Mouse (Mus musculus): ENCODE measurements around the gene Cry1. TPM values are rescaled to one million over a fixed set of nuclear protein-coding genes. Genes with fewer than 3 reads are reported as not detected.
A peak's percentile ranks its signal among the peaks of the same experiment; 100 is the strongest.

Cry1 gene
- polyA plus RNA-seq (2015; fragmentation: Nextera tagmentation; extraction: Ambion mirVana) = 30.7 and 33.8 TPM in 2 replicates

DNA sequence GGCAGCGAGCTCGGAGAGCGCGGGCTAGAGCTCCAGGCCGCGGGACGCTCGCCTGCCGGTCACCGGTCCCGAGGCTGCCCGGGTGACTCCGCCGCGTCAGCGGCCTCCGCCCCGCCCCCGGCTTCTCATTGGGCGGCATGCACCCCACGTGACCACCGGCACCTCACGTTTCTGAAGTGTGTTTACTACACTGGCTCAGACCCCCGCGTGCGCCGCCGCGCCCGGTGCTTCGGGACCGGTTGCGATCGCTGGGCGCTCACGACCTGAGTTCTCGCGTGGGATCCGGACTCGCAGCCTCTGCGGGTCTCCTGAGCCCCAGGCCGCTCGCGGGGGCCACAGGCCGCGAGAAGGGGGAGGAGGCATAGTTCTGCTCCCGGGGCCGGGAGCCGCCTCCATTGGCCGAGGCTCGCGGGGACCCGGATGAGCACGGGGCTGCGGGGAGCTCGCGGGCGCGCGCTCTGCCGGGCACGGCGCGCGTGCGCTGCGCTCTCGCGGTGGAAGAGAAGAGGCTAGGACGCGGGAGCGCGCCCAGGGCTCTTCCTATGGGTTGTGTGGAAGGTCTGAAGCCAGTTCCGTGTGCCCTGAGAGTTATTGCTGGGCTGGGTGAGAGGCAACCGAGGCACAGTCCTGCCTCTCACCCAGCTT lies at the start of gene Cry1:
TSS of gene Cry1 (minus strand) at position 101 of the 645 bp plus-strand sequence.
- H3K4me3 ChIP-seq (replicated peaks) = peak within 1 kb of the TSS; percentile 92
- no peaks in the 10 kb centered on the region for H3K36me3 ChIP-seq
- peaks cover 18% of the 10 kb centered on the region for H3K4me1 ChIP-seq
- under 1% methylated on average over 74 of the region's 75 CpGs for WGBS
- H3K9me3 ChIP-seq (replicated peaks) = no peaks in the 10 kb centered on the region
- no peaks in the 10 kb centered on the region for H3K27me3 ChIP-seq (replicated peaks)
- H3K9ac ChIP-seq (replicated peaks) = peak within 1 kb of the TSS; percentile 70
- peak; percentile 96 for ATAC-seq (ENCODE audit: low FRiP score)
- peak within 1 kb of the TSS; percentile 98 for H3K4me2 ChIP-seq
- H3K27ac ChIP-seq (replicated peaks) = peak within 1 kb of the TSS; percentile 94

DNA sequence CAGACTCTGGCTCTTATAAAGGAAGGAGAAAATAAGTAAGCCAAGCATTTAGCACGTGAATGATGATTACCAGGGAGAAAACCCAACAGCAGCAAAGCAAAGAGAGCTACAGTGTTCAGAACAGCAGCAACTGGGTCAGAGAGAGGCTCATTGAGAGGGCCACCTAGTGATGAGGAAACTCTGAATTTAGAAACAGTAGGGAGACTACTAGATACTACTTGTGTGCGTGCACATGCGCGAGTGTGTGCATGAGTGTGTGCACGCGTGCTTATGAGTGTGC lies 36.8 kb upstream of the Cry1 start:
- Histone ChIP-seq H3K27ac (replicated peaks) (peak overlapping the region; percentile 61), H3K36me3 (no peaks in the 10 kb centered on the region), H3K9ac (replicated peaks) (no peak overlapping the region; the same call in 1 of the 2 replicates), H3K4me2 (peak overlapping the region; percentile 45), H3K27me3 (replicated peaks) (no peaks in the 10 kb centered on the region), H3K4me1 (peaks cover 10% of the 10 kb centered on the region), H3K4me3 (replicated peaks) (no peak overlapping the region), H3K9me3 (replicated peaks) (no peaks in the 10 kb centered on the region)
- ATAC-seq (ENCODE audit: low FRiP score) = peak; percentile 43; the same call in 1 of the 2 replicates
- 82% methylated on average over 6 of the region's 6 CpGs for WGBS

DNA sequence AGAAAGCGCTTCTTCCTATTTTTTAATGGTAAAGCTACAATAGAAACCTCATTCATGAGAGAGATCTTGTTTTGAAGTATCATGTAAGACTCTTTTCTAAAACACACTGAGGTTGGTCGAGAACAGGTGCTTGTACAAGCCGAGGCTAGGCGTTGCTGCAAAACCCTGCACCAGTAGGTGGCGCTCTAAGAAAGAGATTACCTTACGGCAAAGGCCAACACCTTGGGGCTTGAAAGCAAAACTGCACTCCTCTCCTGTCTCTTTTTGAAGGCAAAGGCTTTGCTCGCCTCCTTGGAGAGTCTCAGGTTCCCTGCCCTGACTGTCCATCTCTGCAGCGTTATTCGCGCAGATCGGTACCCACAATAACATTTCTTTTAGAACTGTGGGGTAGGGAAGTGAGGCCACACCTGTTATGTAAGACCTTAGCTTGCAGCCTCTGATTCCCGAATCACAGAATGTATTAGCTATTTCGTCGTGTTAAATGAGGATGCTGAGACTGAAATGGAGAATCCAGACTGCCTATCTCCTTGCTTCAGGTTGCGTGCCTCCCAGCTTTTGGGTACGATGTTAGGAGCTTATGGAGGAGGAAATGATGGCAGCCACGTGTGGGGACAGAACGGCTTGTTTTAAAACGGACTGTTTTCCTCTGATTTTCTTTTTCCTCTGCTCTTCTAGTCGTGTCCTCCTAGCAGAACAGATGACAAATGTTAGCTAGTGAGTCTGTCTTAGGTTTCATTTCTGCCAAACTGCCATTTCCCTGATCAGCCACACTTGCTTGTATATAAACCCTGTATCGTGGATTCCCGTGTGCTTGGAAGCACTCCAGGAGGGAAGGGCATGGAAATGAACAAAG lies 36.3 kb upstream of the Cry1 start:
- H3K27ac ChIP-seq (replicated peaks) = peak overlapping the region; percentile 61
- peak; percentile 79 for ATAC-seq (ENCODE audit: low FRiP score)

DNA sequence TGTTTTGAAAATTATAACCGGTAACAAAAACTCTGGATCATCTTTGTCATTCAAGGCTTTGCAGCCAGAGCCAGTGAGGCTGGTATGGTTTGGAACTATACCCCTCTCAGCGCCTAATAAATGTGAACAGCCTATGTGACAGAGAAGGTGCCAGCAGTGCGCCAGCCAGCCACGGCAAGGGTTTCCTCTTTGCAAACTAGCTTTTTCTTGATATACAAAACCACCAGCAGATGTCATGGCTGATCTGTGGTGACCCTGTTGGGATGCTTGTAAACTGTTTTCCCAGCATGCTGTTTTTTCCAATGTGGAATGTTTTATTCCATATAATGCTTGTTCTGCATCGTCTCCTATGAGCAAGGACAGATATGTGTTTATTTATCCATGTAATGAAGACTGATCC lies 30.0 kb upstream of the Cry1 start:
- peak overlapping the region; percentile 54 for H3K27ac ChIP-seq (replicated peaks)
- no peaks in the 10 kb centered on the region for H3K9me3 ChIP-seq (replicated peaks)
- no peak overlapping the region for H3K4me3 ChIP-seq (replicated peaks)
- no peaks in the 10 kb centered on the region for H3K36me3 ChIP-seq
- peak overlapping the region; percentile 36 for H3K4me2 ChIP-seq
- ATAC-seq (ENCODE audit: low FRiP score) = peak; percentile 80
- no peaks in the 10 kb centered on the region for H3K4me1 ChIP-seq
- no peaks in the 10 kb centered on the region for H3K27me3 ChIP-seq (replicated peaks)
- WGBS = 64% methylated on average over 5 of the region's 5 CpGs
- no peak overlapping the region for H3K9ac ChIP-seq (replicated peaks)

More for the DNA sequence above, 36.3 kb upstream of the Cry1 start:
- no peaks in the 10 kb centered on the region for H3K27me3 ChIP-seq (replicated peaks)
- peak overlapping the region; percentile 26; the same call in 1 of the 2 replicates for H3K9ac ChIP-seq (replicated peaks)
- H3K4me2 ChIP-seq = peak overlapping the region; percentile 45
- H3K4me1 ChIP-seq = peaks cover 10% of the 10 kb centered on the region
- H3K9me3 ChIP-seq (replicated peaks) = no peaks in the 10 kb centered on the region
- H3K4me3 ChIP-seq (replicated peaks) = 0 out of 2 replicates have a peak overlapping the region, but pooled peaks have one; percentile 3
- WGBS = 28% methylated on average over 22 of the region's 22 CpGs
- no peaks in the 10 kb centered on the region for H3K36me3 ChIP-seq

DNA sequence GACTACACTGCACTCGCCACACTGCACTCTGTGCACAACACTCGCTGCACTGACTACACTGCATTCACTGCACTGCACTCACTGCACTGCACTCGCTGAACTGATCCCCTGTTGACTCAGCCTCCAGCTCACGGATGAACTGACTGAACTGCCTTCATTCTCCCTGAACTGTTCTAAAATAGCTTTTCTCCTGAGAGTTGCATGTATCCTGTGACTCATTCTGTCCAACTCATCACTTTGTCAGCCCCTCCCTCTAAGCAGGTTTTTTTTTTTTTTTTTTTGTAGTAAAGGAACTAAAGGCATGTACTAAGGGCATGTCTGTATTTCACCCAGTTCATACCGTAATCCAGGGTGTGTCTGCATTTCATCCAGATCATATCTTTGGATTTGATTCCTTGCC lies 26.8 kb upstream of the Cry1 start:
- Histone ChIP-seq H3K36me3 (no peaks in the 10 kb centered on the region), H3K4me2 (no peak overlapping the region), H3K27ac (replicated peaks) (no peak overlapping the region), H3K9ac (replicated peaks) (no peak overlapping the region), H3K4me1 (no peaks in the 10 kb centered on the region), H3K4me3 (replicated peaks) (no peak overlapping the region), H3K27me3 (replicated peaks) (no peaks in the 10 kb centered on the region), H3K9me3 (replicated peaks) (no peaks in the 10 kb centered on the region)
- WGBS = 94% methylated on average over 5 of the region's 5 CpGs
- no peak for ATAC-seq (ENCODE audit: low FRiP score)

DNA sequence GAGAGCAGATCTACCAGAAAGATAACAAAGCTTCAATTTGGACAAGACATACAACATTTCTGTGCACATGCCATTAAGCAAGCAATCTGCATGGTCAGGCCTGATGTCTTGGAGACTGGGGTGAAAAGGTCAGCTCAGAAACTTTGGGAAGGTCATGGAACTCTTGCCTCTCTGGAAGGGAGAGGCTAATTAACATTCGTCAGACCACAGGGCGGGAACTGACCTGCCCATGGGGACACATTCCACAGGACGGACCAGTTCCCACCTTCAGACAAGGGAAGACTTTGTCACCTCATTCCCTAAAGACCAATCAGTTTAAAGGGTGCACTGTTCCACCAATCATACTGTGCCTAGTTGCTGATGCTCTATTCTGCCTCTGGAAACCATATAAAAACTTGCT lies 25.3 kb upstream of the Cry1 start:
- no peak overlapping the region for H3K9ac ChIP-seq (replicated peaks)
- H3K27me3 ChIP-seq (replicated peaks) = no peaks in the 10 kb centered on the region
- H3K4me1 ChIP-seq = no peaks in the 10 kb centered on the region
- H3K36me3 ChIP-seq = no peaks in the 10 kb centered on the region
- no peak overlapping the region for H3K4me2 ChIP-seq
- H3K4me3 ChIP-seq (replicated peaks) = no peak overlapping the region
- 90% methylated on average over 3 of the region's 3 CpGs for WGBS
- H3K9me3 ChIP-seq (replicated peaks) = no peaks in the 10 kb centered on the region
- no peak overlapping the region for H3K27ac ChIP-seq (replicated peaks)
- ATAC-seq (ENCODE audit: low FRiP score) = no peak

DNA sequence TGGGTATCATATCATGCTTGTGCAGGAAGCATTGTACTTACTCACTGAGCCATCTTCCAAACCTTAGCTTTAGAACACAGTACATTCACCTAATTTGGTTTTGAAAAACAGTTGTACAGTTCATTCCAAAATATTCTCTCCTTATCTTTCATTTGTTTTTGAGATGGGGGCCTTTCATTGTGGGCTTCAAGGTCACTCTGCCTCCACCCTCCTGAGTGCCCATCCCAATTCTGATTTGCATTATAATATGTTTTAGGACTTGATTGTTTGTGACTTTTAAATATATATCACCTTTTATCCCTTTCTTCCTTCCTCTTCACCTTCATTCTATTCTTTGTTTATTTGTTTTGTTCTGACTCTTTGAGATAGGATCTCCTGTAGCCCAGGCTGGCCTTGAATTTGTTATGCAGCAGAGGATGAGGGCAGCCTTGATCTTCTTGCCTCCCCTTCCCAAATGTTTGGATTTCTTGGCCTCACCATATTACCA lies 24.3 kb upstream of the Cry1 start:
- Histone ChIP-seq H3K4me1 (peaks cover 5% of the 10 kb centered on the region; the same call in 1 of the 2 replicates), H3K4me3 (replicated peaks) (no peak overlapping the region), H3K36me3 (no peaks in the 10 kb centered on the region), H3K9ac (replicated peaks) (no peak overlapping the region), H3K27me3 (replicated peaks) (no peaks in the 10 kb centered on the region), H3K4me2 (no peak overlapping the region), H3K9me3 (replicated peaks) (no peaks in the 10 kb centered on the region), H3K27ac (replicated peaks) (no peak overlapping the region)
- ATAC-seq (ENCODE audit: low FRiP score) = no peak

DNA sequence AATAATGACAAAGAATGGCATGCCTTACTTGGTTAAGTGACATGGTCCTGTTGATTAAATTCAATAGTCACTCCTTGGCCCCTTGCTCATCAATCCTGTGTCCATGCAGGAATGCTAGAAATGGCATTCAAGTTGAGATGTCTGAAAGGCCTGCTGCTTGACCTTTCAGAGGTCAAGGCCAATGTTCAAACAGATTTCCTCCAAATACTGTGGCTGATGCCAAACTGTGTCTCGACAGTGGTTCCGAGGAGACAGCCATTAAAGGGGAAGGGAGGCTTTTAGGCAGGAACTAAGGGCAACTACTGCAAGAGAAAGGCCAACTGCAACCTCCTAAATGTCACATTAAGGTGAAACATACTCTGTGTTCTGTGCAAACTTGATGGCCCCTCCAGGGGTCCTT lies 20.5 kb upstream of the Cry1 start:
- no peak overlapping the region for H3K27ac ChIP-seq (replicated peaks)
- no peak for ATAC-seq (ENCODE audit: low FRiP score)
- no peak overlapping the region for H3K4me2 ChIP-seq
- H3K27me3 ChIP-seq (replicated peaks) = no peaks in the 10 kb centered on the region
- H3K36me3 ChIP-seq = no peaks in the 10 kb centered on the region
- 58% methylated on average over 2 of the region's 2 CpGs for WGBS
- peaks cover 6% of the 10 kb centered on the region; the same call in 1 of the 2 replicates for H3K4me1 ChIP-seq
- no peak overlapping the region for H3K9ac ChIP-seq (replicated peaks)
- H3K4me3 ChIP-seq (replicated peaks) = no peak overlapping the region
- no peaks in the 10 kb centered on the region for H3K9me3 ChIP-seq (replicated peaks)

DNA sequence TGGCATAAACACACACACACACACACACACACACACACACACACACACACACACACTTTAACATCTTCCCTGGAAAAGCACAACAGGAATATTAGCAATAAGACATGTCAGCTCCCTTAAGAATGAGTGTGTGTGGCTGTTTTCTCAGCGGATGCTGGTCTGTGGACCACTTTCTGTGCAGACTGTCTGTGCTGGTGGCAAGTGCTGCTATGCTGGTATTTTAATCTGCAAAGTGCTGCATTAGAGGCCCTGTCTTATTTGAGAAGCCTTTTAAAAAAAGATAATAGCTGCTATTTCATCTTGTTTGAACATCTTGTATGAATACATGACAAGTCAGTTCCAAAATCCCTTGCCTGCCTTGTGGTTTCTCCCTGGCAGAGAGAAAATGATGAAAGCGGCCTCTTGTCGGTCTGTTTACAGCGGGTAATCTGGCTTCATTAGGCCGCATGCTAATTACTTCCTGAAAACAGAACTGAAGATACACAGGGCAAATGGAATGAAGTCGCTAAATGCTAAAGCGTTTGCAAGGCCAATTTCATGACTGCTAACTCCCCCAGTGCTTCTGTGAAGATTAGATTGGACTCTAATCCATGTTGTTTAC lies 19.5 kb upstream of the Cry1 start:
- H3K4me3 ChIP-seq (replicated peaks) = no peak overlapping the region
- no peaks in the 10 kb centered on the region for H3K27me3 ChIP-seq (replicated peaks)
- peaks cover 6% of the 10 kb centered on the region; the same call in 1 of the 2 replicates for H3K4me1 ChIP-seq
- H3K36me3 ChIP-seq = no peaks in the 10 kb centered on the region
- H3K4me2 ChIP-seq = no peak overlapping the region
- no peak for ATAC-seq (ENCODE audit: low FRiP score)
- no peaks in the 10 kb centered on the region for H3K9me3 ChIP-seq (replicated peaks)
- H3K9ac ChIP-seq (replicated peaks) = no peak overlapping the region
- H3K27ac ChIP-seq (replicated peaks) = peak overlapping the region; percentile 60
- 24% methylated on average over 7 of the region's 7 CpGs for WGBS

DNA sequence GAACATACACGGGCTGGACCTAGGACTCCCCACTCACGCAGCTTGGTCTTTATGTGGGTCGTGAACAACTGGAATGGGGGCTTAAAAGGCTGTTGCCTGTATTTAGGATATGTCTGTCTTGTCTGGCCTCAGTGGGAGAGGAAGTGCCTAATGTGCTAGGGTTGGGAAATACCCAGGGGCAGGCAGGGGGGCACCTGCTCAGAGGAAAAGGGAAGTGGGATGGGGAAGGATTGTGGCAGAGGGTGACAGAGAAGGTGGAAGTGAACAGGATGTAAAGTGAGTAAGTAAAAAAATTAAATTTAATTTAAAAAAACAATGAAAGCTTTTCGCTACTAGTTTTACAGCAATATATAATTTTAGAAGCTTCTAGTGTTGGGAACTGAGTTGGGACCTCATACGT lies 9.7 kb upstream of the Cry1 start:
- Histone ChIP-seq H3K4me2 (no peak overlapping the region), H3K27me3 (replicated peaks) (no peaks in the 10 kb centered on the region), H3K27ac (replicated peaks) (no peak overlapping the region), H3K4me3 (replicated peaks) (no peak overlapping the region), H3K36me3 (no peaks in the 10 kb centered on the region), H3K9ac (replicated peaks) (no peak overlapping the region), H3K9me3 (replicated peaks) (no peaks in the 10 kb centered on the region), H3K4me1 (no peaks in the 10 kb centered on the region)
- no peak for ATAC-seq (ENCODE audit: low FRiP score)
- 85% methylated on average over 5 of the region's 5 CpGs for WGBS

DNA sequence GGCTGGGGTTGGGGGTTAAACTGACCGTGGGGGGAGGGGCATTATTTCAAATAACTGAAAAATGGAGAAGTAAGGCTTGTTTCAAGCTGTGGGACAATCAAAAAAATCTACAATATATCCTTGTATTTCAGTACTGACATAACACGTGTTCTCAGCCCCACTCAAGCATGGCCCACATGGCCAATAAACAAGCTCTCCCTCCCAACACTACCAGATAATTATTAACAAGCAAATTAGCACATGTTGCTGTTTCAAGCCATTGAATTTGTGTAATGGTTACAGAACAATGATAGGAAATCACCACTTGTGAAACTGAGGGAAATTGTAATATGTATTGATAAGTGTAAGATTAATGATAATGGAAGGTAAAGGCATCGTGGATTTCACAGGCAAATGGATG lies 8.5 kb upstream of the Cry1 start:
- no peak for ATAC-seq (ENCODE audit: low FRiP score)
- H3K4me2 ChIP-seq = no peak overlapping the region
- H3K9me3 ChIP-seq (replicated peaks) = no peaks in the 10 kb centered on the region
- no peak overlapping the region for H3K9ac ChIP-seq (replicated peaks)
- WGBS = 79% methylated on average over 3 of the region's 3 CpGs
- H3K4me1 ChIP-seq = no peaks in the 10 kb centered on the region
- H3K27ac ChIP-seq (replicated peaks) = no peak overlapping the region
- H3K27me3 ChIP-seq (replicated peaks) = no peaks in the 10 kb centered on the region
- H3K36me3 ChIP-seq = no peaks in the 10 kb centered on the region
- no peak overlapping the region for H3K4me3 ChIP-seq (replicated peaks)

DNA sequence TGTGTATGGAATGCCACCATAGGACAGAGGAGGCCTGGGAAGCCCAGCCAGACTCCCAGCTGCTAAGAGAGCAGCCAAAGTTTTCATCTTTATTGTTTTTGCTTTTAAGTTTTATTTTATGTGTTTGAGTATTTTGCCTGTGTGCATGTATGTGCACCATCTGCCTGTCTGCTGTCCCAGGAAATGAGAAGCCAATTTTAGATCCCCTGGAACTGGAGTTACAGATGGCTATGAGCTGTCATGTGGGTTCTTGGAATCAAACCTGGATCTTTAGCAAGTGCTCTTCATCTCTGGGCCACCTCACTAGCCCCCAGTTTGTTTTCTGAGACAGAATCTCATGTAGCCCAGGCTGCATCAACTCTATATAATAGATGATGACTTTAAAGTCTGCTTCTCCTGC lies 5.8 kb upstream of the Cry1 start:
- no peaks in the 10 kb centered on the region for H3K27me3 ChIP-seq (replicated peaks)
- no peak overlapping the region for H3K4me3 ChIP-seq (replicated peaks)
- H3K36me3 ChIP-seq = no peaks in the 10 kb centered on the region
- H3K9ac ChIP-seq (replicated peaks) = no peak overlapping the region
- no peak overlapping the region for H3K27ac ChIP-seq (replicated peaks)
- H3K4me1 ChIP-seq = peaks cover 6% of the 10 kb centered on the region
- no peak overlapping the region for H3K4me2 ChIP-seq
- no peak for ATAC-seq (ENCODE audit: low FRiP score)
- no peaks in the 10 kb centered on the region for H3K9me3 ChIP-seq (replicated peaks)
